Mouse (Mus musculus) embryonic fibroblast, embryonic 13.5 days (primary cell): ENCODE results near the gene Tnfrsf8.

Experiments used
- CTCF ChIP-seq: IDR thresholded peaks from 2 replicates; pipeline ENCODE4 v1.5.1; 2011; ENCODE audit warnings: mild to moderate bottlenecking, control low read depth, low read length, moderate library complexity, borderline replicate concordance; ENCODE audit not compliant: insufficient read depth
- POLR2A ChIP-seq: IDR thresholded peaks from 2 replicates; pipeline ENCODE4 v1.6.1; 2011; ENCODE audit warnings: low read depth, mild to moderate bottlenecking, control low read depth, low read length, moderate library complexity

GRCm38 (mm10) chr4:145336019-145336418, 21.1 kb upstream of the Tnfrsf8 start:
- no peak for TF ChIP-seq CTCF
- TF ChIP-seq POLR2A, result no peak
